Mouse (Mus musculus) heart, adult 8-10 months (tissue): ENCODE results near the gene Hipk2. TPM values are rescaled to one million over a fixed set of nuclear protein-coding genes. Genes with fewer than 3 reads are reported as not detected.
A peak's percentile ranks its signal among the peaks of the same experiment; 100 is the strongest.

Experiments
- DNase-seq: peaks from one replicate; pipeline ENCODE4 v3.0.0; 2022; ENCODE audit warnings: low spot score
- total RNA-seq, 4 experiments: library from RNA; stranded (reverse); gene quantifications; 2 replicates each; pipeline ENCODE4 v1.2.4; 2022

The Hipk2 gene
- total RNA-seq, 4 experiments from 2014 or later: 94.2 to 109 (median 105) TPM

GRCm38 (mm10) chr6:38833721-38834120, 42.2 kb downstream of the Hipk2 start:
- DNase-seq: no peak

GRCm38 (mm10) chr6:38829452-38829851, 46.5 kb downstream of the Hipk2 start:
- DNase-seq: no peak

GRCm38 (mm10) chr6:38828211-38828610, 47.8 kb downstream of the Hipk2 start:
- no peak for DNase-seq

GRCm38 (mm10) chr6:38827435-38827834, 48.5 kb downstream of the Hipk2 start:
- DNase-seq: no peak

- DNase-seq: no peak
Observed at GRCm38 (mm10) chr6:38826857-38827256, 49.1 kb downstream of the Hipk2 start.

- no peak for DNase-seq
Observed at GRCm38 (mm10) chr6:38825886-38826285, 50.1 kb downstream of the Hipk2 start.

GRCm38 (mm10) chr6:38823827-38824226, 52.1 kb downstream of the Hipk2 start:
- DNase-seq: no peak

GRCm38 (mm10) chr6:38823164-38823563, 52.8 kb downstream of the Hipk2 start:
- DNase-seq: no peak

- DNase-seq: no peak
Observed at GRCm38 (mm10) chr6:38821686-38822085, 54.3 kb downstream of the Hipk2 start.

- DNase-seq: no peak
Observed at GRCm38 (mm10) chr6:38820862-38821261, 55.1 kb downstream of the Hipk2 start.

GRCm38 (mm10) chr6:38816216-38816615, 59.7 kb downstream of the Hipk2 start:
- no peak for DNase-seq

GRCm38 (mm10) chr6:38815582-38815981, 60.4 kb downstream of the Hipk2 start:
- no peak for DNase-seq

- DNase-seq: no peak
Observed at GRCm38 (mm10) chr6:38814690-38815089, 61.3 kb downstream of the Hipk2 start.

GRCm38 (mm10) chr6:38811459-38812145, 64.4 kb downstream of the Hipk2 start:
- DNase-seq: no peak

GRCm38 (mm10) chr6:38810121-38810475, 65.9 kb downstream of the Hipk2 start:
- no peak for DNase-seq

- DNase-seq: no peak
Observed at GRCm38 (mm10) chr6:38809396-38810120, 66.4 kb downstream of the Hipk2 start.

- DNase-seq: no peak
Observed at GRCm38 (mm10) chr6:38808317-38808716, 67.6 kb downstream of the Hipk2 start.

- peak; percentile 12 for DNase-seq
Observed at GRCm38 (mm10) chr6:38806963-38807445, 69.0 kb downstream of the Hipk2 start.

GRCm38 (mm10) chr6:38805612-38806011, 70.4 kb downstream of the Hipk2 start:
- no peak for DNase-seq

- no peak for DNase-seq
Observed at GRCm38 (mm10) chr6:38801252-38801651, 74.7 kb downstream of the Hipk2 start.

- DNase-seq: no peak
Observed at GRCm38 (mm10) chr6:38797548-38797947, 78.4 kb downstream of the Hipk2 start.

- no peak for DNase-seq
Observed at GRCm38 (mm10) chr6:38796993-38797392, 79.0 kb downstream of the Hipk2 start.

- DNase-seq: no peak
Observed at GRCm38 (mm10) chr6:38796388-38796787, 79.6 kb downstream of the Hipk2 start.
